Mouse (Mus musculus): ENCODE data around the gene Lrg1.
A peak's percentile ranks its signal among the peaks of the same experiment; 100 is the strongest.
"Not testable (repeated sequence)": the region's sequence is repeated elsewhere in the genome, so short reads cannot be mapped to it uniquely, and the experiment has no call there.

Lrg1 gene

DNA sequence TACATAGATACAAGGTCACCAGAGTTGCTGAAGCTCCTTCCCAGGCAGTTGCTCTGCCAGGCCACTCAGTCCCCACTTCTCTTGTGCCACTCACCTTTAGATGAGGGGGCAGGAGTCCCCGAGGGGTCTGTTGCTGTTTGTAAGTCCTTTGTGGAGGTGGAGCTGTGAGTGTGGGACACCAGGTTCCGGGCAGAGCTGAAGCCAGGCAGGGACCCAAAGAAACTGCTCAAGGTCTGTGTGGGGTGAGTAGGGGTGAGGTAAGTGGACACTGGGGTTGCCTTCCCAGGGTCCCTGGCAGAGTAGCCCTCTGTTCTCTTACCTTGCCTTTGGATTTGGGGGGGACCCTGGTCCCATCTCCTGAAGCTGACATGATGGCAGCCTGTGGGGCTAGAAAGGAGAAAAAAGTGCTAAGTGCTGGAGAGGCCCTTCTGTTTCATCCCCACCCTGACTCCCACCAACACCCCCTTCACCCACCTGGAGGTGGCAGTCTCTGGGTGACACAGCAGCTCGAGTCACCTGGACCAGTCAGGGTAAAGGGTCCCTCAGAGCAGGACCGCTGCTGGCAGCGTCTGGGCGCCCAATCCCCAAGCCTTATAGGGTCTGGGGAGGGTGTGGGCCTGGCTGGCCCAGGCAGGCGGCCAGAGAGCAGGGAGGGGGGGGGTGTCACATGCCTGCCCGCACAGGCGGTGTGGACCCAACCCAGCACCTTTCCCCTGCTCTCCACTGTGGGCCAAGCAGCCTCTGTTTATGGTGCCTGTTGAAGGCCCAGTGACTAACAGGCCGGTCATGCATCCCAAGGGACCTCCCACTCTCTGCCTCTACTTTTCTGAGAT lies 12.4 kb downstream of the Lrg1 start, which contains the start of gene Plin4:
Gene Plin4, minus strand, starts transcription at position 585 of the 833 bp plus-strand sequence.
- no peak for DNase-seq (ENCODE audit: low read depth in 1 of 2, low spot score in 2 of 2)

DNA sequence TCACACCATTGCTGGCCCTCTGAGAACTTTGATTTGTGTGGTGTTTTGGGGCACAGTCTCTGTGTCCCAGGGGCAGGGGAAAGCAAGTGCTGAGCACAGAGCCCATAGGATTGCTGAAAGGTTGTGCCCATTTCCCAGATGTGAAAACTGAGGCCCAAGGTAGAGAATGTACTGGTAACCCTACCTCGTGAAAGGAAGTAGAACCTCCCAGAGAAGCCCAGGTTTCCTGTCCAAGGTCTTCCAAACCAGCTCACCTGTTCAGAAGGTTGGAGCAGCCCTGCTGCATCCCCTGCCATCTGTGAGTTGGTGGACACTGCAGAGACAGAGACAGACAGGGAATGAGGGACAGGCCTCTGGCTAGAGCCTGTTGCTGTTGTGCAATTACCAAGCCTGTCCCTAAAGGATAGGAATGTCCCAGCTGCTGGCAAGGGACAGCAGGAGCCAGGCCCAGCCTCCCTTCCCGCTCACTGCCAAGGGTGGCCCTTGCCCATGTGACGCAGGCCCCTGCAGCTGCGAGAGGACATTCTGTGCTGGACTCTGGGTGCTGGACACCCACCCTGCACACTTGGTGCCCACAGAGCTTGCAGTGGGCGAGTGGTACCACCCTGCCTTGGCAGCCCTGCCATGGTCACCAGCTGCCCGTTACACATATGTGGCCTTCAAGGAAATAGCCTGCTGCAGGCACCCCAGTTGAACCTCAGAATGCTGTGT lies 13.3 kb downstream of the Lrg1 start:
- DNase-seq (ENCODE audit: low read depth in 1 of 2, low spot score in 2 of 2): no peak

DNA sequence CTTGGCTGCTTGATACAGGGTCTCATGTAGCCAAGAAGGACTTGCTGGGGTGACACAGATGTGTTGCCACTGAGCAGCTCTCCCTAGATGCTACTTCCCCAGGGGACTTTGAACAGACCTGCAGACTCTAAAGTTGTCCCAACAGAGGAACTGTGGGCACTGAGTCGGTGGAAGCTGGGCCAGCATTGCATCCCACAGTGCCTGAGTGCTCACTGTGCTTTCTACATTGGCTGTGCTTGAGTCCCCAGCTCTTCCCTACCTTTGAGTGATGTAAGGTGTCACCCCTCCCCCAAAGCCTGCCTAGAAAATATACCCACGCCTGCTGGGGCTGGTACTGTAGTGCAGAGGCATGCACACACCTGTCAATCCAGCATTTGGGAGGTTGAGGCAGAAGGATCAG lies 14.1 kb downstream of the Lrg1 start:
- no peak for DNase-seq (ENCODE audit: low read depth in 1 of 2, low spot score in 2 of 2)

- DNase-seq (ENCODE audit: low read depth in 1 of 2, low spot score in 2 of 2): no peak
These were observed 14.8 kb downstream of the Lrg1 start for GRCm38 (mm10) chr17:56106981-56107380.

DNA sequence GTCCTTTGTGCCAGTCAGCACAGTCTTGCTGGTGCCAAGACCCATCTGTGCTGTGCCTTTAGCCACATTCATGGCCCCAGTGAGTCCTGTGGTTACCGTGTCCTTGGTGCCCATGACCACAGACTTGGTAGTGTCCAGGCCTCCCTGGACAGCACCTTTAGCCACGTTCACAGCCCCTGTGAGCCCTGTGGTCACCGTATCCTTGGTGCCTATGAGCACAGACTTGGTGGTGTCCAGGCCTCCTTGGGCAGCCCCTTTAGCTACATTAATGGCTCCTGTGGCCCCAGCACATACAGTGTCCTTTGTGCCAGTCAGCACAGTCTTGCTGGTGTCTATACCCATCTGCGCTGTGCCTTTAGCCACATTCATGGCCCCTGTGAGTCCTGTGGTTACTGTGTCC lies 15.4 kb downstream of the Lrg1 start:
- DNase-seq (ENCODE audit: low read depth in 1 of 2, low spot score in 2 of 2): not testable (repeated sequence)

DNA sequence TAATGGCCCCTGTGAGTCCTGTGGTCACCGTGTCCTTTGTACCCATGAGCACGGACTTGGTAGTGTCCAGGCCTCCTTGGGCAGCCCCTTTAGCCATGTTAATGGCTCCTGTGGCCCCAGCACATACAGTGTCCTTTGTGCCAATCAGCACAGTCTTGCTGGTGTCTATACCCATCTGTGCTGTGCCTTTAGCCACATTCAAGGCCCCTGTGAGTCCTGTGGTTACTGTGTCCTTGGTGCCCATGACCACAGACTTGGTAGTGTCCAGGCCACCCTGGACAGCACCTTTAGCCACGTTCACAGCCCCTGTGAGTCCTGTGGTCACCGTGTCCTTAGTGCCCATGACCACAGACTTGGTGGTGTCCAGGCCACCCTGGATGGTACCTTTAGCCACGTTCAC lies 17.0 kb downstream of the Lrg1 start:
- DNase-seq (ENCODE audit: low read depth in 1 of 2, low spot score in 2 of 2): not testable (repeated sequence)

GRCm38 (mm10) chr17:56103465-56104285 lies 18.1 kb downstream of the Lrg1 start:
- DNase-seq (ENCODE audit: low read depth in 1 of 2, low spot score in 2 of 2): no peak

DNA sequence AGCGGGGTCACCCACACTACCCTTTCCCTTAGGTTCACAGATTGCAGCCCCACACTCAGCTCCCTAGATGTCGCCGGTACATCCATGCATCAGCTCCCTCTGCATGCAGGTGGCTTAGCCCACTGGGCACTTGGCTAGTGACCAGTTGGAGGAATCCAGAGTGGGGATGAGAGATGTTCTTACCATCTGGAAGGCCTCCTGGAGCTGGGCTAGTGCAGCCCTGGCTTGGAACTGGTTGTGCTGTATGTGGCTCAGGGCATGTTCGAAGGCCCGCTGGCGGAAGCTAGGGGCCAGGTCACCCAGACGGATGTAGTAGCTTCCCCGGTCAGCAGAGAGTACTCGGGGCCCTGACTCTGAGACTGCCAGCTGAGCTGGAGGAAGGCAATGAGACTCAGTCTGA lies 18.9 kb downstream of the Lrg1 start:
- DNase-seq (ENCODE audit: low read depth in 1 of 2, low spot score in 2 of 2): no peak

DNA sequence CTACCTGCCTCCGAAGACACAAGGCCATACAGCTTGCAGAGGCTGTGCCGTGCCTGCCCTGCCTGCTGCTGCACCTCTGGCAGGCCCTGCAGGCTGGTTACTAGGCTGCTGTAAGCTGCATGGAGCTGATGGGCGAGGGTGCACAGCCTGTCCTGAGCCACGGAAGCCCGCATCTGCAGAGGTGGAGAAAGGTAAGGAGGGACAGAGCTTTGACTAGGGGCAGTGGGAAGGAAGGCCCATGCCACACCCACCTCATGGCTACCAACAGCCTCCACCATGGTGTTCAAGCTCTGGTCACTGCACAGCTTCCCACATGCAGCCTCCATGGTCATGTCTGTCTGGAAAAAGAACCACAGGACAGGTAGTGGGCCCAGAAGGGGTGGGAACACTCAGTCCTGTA lies 19.6 kb downstream of the Lrg1 start:
- no peak for DNase-seq (ENCODE audit: low read depth in 1 of 2, low spot score in 2 of 2)

GRCm38 (mm10) chr17:56100811-56101210 lies 21.0 kb downstream of the Lrg1 start:
- no peak for DNase-seq (ENCODE audit: low read depth in 1 of 2, low spot score in 2 of 2)

- no peak for DNase-seq (ENCODE audit: low read depth in 1 of 2, low spot score in 2 of 2)
These were observed 22.9 kb downstream of the Lrg1 start for GRCm38 (mm10) chr17:56098711-56099572.

- no peak for DNase-seq (ENCODE audit: low read depth in 1 of 2, low spot score in 2 of 2)
These were observed 23.6 kb downstream of the Lrg1 start for GRCm38 (mm10) chr17:56098180-56098579.

- no peak for DNase-seq (ENCODE audit: low read depth in 1 of 2, low spot score in 2 of 2)
These were observed 24.9 kb downstream of the Lrg1 start for GRCm38 (mm10) chr17:56096883-56097282.

DNA sequence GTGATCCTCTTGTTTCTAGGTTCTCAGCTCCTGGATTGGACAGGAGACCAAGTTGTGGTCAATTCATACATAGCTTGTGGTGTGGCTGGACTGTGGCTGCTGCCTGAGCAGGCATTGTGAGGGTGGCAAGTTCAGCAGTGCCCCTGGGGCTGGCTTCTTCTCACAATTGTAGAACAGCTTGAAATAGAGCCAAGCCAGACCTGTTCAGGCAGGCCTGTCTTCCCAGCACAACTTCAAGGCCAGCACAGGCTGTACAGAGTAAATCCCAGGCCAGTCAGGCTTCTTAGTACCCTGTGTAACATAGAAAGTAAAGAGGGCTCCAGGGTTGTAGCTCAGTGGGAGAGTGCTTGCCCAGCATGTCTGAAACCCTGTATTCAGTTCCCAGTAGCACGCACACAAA lies 29.0 kb downstream of the Lrg1 start:
- no peak for DNase-seq (ENCODE audit: low read depth in 1 of 2, low spot score in 2 of 2)

GRCm38 (mm10) chr17:56092312-56092711 lies 29.5 kb downstream of the Lrg1 start:
- no peak for DNase-seq (ENCODE audit: low read depth in 1 of 2, low spot score in 2 of 2)

GRCm38 (mm10) chr17:56080781-56081585 lies 40.8 kb downstream of the Lrg1 start:
- DNase-seq (ENCODE audit: low read depth in 1 of 2, low spot score in 2 of 2): no peak

DNA sequence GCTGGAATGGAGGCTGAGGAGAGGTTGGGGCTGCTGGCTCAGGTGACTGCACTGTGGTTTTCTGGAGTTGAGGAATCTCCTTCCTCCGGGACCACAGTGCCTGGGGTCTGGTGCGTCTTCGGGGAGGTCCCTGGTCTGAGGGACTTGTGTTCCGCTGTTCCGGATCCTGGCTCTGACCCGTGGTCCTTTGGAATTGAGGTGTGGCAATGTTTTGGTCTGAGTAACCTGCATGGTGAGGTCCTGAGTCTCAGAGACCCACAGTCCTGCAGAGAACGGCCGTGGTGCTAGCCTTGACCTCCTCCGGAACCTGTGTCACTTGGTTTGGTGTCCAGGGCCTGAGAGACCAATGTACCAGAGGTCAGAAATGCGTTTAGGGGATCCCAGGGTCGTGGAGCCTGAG lies 41.9 kb downstream of the Lrg1 start:
- peak in 1 of 2 experiments; percentile 8 for DNase-seq (ENCODE audit: low read depth in 1 of 2, low spot score in 2 of 2)

DNA sequence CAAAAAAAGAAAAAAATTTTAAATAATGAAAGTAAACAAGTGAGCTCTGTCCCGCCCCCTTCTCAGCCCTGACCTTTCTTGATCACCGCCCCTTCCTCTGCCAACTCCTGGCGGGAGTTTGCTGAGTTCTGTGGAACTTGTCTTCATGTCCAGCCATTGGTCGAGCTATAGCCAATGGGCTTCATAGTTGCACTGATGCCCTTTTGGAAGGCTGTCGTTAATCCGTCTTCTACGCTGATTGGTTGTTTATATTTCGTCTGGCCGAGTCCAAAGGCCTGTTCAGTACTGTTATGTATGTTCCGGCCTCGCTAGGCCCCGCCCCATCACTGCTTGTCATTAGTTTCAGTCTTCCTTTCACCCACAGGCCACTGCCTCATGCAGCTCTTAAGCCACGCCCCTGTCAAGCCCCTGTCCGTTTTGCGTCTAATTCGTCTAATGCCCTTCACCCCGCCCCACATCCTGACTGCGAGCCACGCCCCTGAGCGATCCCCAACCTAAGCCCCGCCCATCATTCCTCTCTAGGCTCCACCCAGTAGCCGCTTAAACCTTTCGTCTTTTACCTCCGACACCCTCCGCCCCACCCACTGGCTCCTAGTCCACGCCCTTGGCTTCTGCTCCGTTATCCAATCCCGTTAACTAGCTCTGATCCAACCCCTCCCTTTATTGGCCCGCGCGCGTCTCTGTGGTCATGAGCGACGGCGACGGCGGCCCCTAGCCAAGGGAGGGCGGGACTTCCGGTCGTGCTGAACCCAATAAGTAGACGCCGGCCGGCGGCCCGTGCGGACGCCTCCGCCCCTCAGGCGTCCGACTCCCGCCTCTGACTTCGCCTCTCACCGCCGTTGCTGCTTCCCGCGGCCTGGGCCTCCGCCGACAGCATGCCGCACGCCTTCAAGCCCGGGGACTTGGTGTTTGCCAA lies 42.7 kb downstream of the Lrg1 start, which contains the start of gene Hdgfl2:
Gene Hdgfl2, plus strand, starts transcription at position 755 of the 916 bp plus-strand sequence.
- DNase-seq (ENCODE audit: low read depth in 1 of 2, low spot score in 2 of 2): peak; percentile 99 to 100

DNA sequence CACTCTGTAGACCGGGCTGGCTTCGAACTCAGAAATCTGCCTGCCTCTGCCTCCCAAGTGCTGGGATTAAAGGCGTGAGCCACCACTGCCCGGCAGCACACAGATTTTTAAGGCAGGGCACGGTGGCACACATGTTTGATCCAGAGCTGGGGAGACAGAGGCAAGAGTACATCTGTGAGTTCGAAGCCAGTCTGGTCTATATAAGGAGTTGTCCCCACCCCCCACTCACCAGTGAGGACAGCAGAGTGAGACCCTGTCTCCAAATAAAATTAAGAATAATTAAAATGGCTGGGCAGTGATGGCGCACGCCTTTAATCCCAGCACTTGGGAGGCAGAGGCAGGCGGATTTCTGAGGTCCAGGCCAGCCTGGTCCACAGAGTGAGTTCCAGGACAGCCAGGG lies 43.4 kb downstream of the Lrg1 start:
- not testable (repeated sequence) for DNase-seq (ENCODE audit: low read depth in 1 of 2, low spot score in 2 of 2)
